Mouse (Mus musculus): ENCODE results near the gene Nkx1-2. TPM values are rescaled to one million over a fixed set of nuclear protein-coding genes. Genes with fewer than 3 reads are reported as not detected.
A peak's percentile ranks its signal among the peaks of the same experiment; 100 is the strongest.

Gene Nkx1-2
- polyA plus RNA-seq, 1 experiment from 2014 or later, result not detected

GRCm38 (mm10) chr7:132595787-132596186 lies 3.6 kb downstream of the Nkx1-2 start:
- no peaks in the 10 kb centered on the region for H3K36me3 ChIP-seq (ENCODE audit: control insufficient read depth, insufficient read depth, low read length)
- no peak overlapping the region for H3K4me3 ChIP-seq (ENCODE audit: low read length)
- 91% methylated on average over 3 of the region's 3 CpGs for WGBS
- H3K4me2 ChIP-seq (replicated peaks; ENCODE audit: low read depth, low read length), result no peak overlapping the region
- no peak overlapping the region for H3K27ac ChIP-seq (ENCODE audit: low read depth, low read length)
- H3K9me3 ChIP-seq (ENCODE audit: control insufficient read depth, low read length), result no peaks in the 10 kb centered on the region
- no peak overlapping the region for H3K9ac ChIP-seq (ENCODE audit: low read depth, low read length)
- ATAC-seq (ENCODE audit: low FRiP score, low TSS enrichment), result no peak
- peaks cover 15% of the 10 kb centered on the region for H3K4me1 ChIP-seq (ENCODE audit: control insufficient read depth, insufficient read depth, low read length)
- peaks cover 53% of the 10 kb centered on the region for H3K27me3 ChIP-seq (ENCODE audit: control insufficient read depth, insufficient read depth, low read length)

GRCm38 (mm10) chr7:132594325-132594724 lies 5.1 kb downstream of the Nkx1-2 start:
- H3K36me3 ChIP-seq (ENCODE audit: control insufficient read depth, insufficient read depth, low read length), result no peaks in the 10 kb centered on the region
- ATAC-seq (ENCODE audit: low FRiP score, low TSS enrichment), result no peak
- no peak overlapping the region for H3K4me2 ChIP-seq (replicated peaks; ENCODE audit: low read depth, low read length)
- no peak overlapping the region for H3K9ac ChIP-seq (ENCODE audit: low read depth, low read length)
- no peak overlapping the region for H3K27ac ChIP-seq (ENCODE audit: low read depth, low read length)
- H3K4me1 ChIP-seq (ENCODE audit: control insufficient read depth, insufficient read depth, low read length), result peaks cover 7% of the 10 kb centered on the region
- H3K9me3 ChIP-seq (ENCODE audit: control insufficient read depth, low read length), result no peaks in the 10 kb centered on the region
- WGBS, result 92% methylated on average over 2 of the region's 2 CpGs
- H3K4me3 ChIP-seq (ENCODE audit: low read length), result no peak overlapping the region
- peaks cover 38% of the 10 kb centered on the region for H3K27me3 ChIP-seq (ENCODE audit: control insufficient read depth, insufficient read depth, low read length)

- ATAC-seq (ENCODE audit: low FRiP score, low TSS enrichment), result no peak
- no peak overlapping the region for H3K27ac ChIP-seq (ENCODE audit: low read depth, low read length)
- no peak overlapping the region for H3K4me3 ChIP-seq (ENCODE audit: low read length)
- H3K27me3 ChIP-seq (ENCODE audit: control insufficient read depth, insufficient read depth, low read length), result peaks cover 32% of the 10 kb centered on the region
- H3K9ac ChIP-seq (ENCODE audit: low read depth, low read length), result no peak overlapping the region
- WGBS, result 68% methylated on average over 2 of the region's 2 CpGs
- H3K4me2 ChIP-seq (replicated peaks; ENCODE audit: low read depth, low read length), result no peak overlapping the region
- peaks cover 5% of the 10 kb centered on the region; the same call in 1 of the 2 replicates for H3K4me1 ChIP-seq (ENCODE audit: control insufficient read depth, insufficient read depth, low read length)
- H3K36me3 ChIP-seq (ENCODE audit: control insufficient read depth, insufficient read depth, low read length), result no peaks in the 10 kb centered on the region
- H3K9me3 ChIP-seq (ENCODE audit: control insufficient read depth, low read length), result no peaks in the 10 kb centered on the region
These were observed 5.7 kb downstream of the Nkx1-2 start for GRCm38 (mm10) chr7:132593762-132594161.

- Histone ChIP-seq H3K9ac (ENCODE audit: low read depth, low read length) (no peak overlapping the region), H3K9me3 (ENCODE audit: control insufficient read depth, low read length) (no peaks in the 10 kb centered on the region), H3K36me3 (ENCODE audit: control insufficient read depth, insufficient read depth, low read length) (no peaks in the 10 kb centered on the region), H3K27ac (ENCODE audit: low read depth, low read length) (no peak overlapping the region), H3K4me1 (ENCODE audit: control insufficient read depth, insufficient read depth, low read length) (no peaks in the 10 kb centered on the region), H3K4me2 (replicated peaks; ENCODE audit: low read depth, low read length) (no peak overlapping the region), H3K4me3 (ENCODE audit: low read length) (no peak overlapping the region), H3K27me3 (ENCODE audit: control insufficient read depth, insufficient read depth, low read length) (no peaks in the 10 kb centered on the region)
- ATAC-seq (ENCODE audit: low FRiP score, low TSS enrichment), result no peak
- 62% methylated on average over 5 of the region's 5 CpGs for WGBS
These were observed 9.8 kb downstream of the Nkx1-2 start for GRCm38 (mm10) chr7:132589610-132590009.

- Histone ChIP-seq H3K4me1 (ENCODE audit: control insufficient read depth, insufficient read depth, low read length) (no peaks in the 10 kb centered on the region), H3K27ac (ENCODE audit: low read depth, low read length) (no peak overlapping the region), H3K4me3 (ENCODE audit: low read length) (no peak overlapping the region), H3K27me3 (ENCODE audit: control insufficient read depth, insufficient read depth, low read length) (no peaks in the 10 kb centered on the region), H3K9me3 (ENCODE audit: control insufficient read depth, low read length) (no peaks in the 10 kb centered on the region), H3K4me2 (replicated peaks; ENCODE audit: low read depth, low read length) (no peak overlapping the region), H3K9ac (ENCODE audit: low read depth, low read length) (no peak overlapping the region), H3K36me3 (ENCODE audit: control insufficient read depth, insufficient read depth, low read length) (no peaks in the 10 kb centered on the region)
- 70% methylated on average over 5 of the region's 5 CpGs for WGBS
- no peak for ATAC-seq (ENCODE audit: low FRiP score, low TSS enrichment)
These were observed 12.3 kb downstream of the Nkx1-2 start for GRCm38 (mm10) chr7:132587167-132587566.

GRCm38 (mm10) chr7:132585695-132586491 lies 13.5 kb downstream of the Nkx1-2 start:
- Histone ChIP-seq H3K4me3 (ENCODE audit: low read length) (no peak overlapping the region), H3K27me3 (ENCODE audit: control insufficient read depth, insufficient read depth, low read length) (no peaks in the 10 kb centered on the region), H3K4me2 (replicated peaks; ENCODE audit: low read depth, low read length) (no peak overlapping the region), H3K9ac (ENCODE audit: low read depth, low read length) (no peak overlapping the region), H3K36me3 (ENCODE audit: control insufficient read depth, insufficient read depth, low read length) (no peaks in the 10 kb centered on the region), H3K27ac (ENCODE audit: low read depth, low read length) (no peak overlapping the region), H3K9me3 (ENCODE audit: control insufficient read depth, low read length) (no peaks in the 10 kb centered on the region), H3K4me1 (ENCODE audit: control insufficient read depth, insufficient read depth, low read length) (no peaks in the 10 kb centered on the region)
- 61% methylated on average over 3 of the region's 3 CpGs for WGBS
- no peak for ATAC-seq (ENCODE audit: low FRiP score, low TSS enrichment)

- Histone ChIP-seq H3K9me3 (ENCODE audit: control insufficient read depth, low read length) (no peaks in the 10 kb centered on the region), H3K4me3 (ENCODE audit: low read length) (no peak overlapping the region), H3K4me1 (ENCODE audit: control insufficient read depth, insufficient read depth, low read length) (peaks cover 3% of the 10 kb centered on the region; the same call in 1 of the 2 replicates), H3K27me3 (ENCODE audit: control insufficient read depth, insufficient read depth, low read length) (no peaks in the 10 kb centered on the region), H3K27ac (ENCODE audit: low read depth, low read length) (no peak overlapping the region), H3K4me2 (replicated peaks; ENCODE audit: low read depth, low read length) (no peak overlapping the region), H3K36me3 (ENCODE audit: control insufficient read depth, insufficient read depth, low read length) (no peaks in the 10 kb centered on the region), H3K9ac (ENCODE audit: low read depth, low read length) (no peak overlapping the region)
- 97% methylated on average over 2 of the region's 2 CpGs for WGBS
- ATAC-seq (ENCODE audit: low FRiP score, low TSS enrichment), result no peak
These were observed 18.0 kb downstream of the Nkx1-2 start for GRCm38 (mm10) chr7:132581441-132581840.

- no peak overlapping the region for H3K27ac ChIP-seq (ENCODE audit: low read depth, low read length)
- H3K9ac ChIP-seq (ENCODE audit: low read depth, low read length), result no peak overlapping the region
- 76% methylated on average over 6 of the region's 6 CpGs for WGBS
- H3K4me3 ChIP-seq (ENCODE audit: low read length), result no peak overlapping the region
- no peak for ATAC-seq (ENCODE audit: low FRiP score, low TSS enrichment)
- no peak overlapping the region for H3K4me2 ChIP-seq (replicated peaks; ENCODE audit: low read depth, low read length)
- no peaks in the 10 kb centered on the region for H3K9me3 ChIP-seq (ENCODE audit: control insufficient read depth, low read length)
- H3K36me3 ChIP-seq (ENCODE audit: control insufficient read depth, insufficient read depth, low read length), result no peaks in the 10 kb centered on the region
- peaks cover 3% of the 10 kb centered on the region; the same call in 1 of the 2 replicates for H3K4me1 ChIP-seq (ENCODE audit: control insufficient read depth, insufficient read depth, low read length)
- no peaks in the 10 kb centered on the region for H3K27me3 ChIP-seq (ENCODE audit: control insufficient read depth, insufficient read depth, low read length)
These were observed 18.9 kb downstream of the Nkx1-2 start for GRCm38 (mm10) chr7:132580511-132580910.

- Histone ChIP-seq H3K4me3 (ENCODE audit: low read length) (peak overlapping the region; percentile 72; the same call in 1 of the 2 replicates), H3K9me3 (ENCODE audit: control insufficient read depth, low read length) (no peaks in the 10 kb centered on the region), H3K4me2 (replicated peaks; ENCODE audit: low read depth, low read length) (no peak overlapping the region; the same call in 1 of the 2 replicates), H3K27ac (ENCODE audit: low read depth, low read length) (no peak overlapping the region), H3K36me3 (ENCODE audit: control insufficient read depth, insufficient read depth, low read length) (no peaks in the 10 kb centered on the region), H3K9ac (ENCODE audit: low read depth, low read length) (no peak overlapping the region), H3K27me3 (ENCODE audit: control insufficient read depth, insufficient read depth, low read length) (no peaks in the 10 kb centered on the region), H3K4me1 (ENCODE audit: control insufficient read depth, insufficient read depth, low read length) (peaks cover 18% of the 10 kb centered on the region)
- WGBS, result 66% methylated on average over 4 of the region's 4 CpGs
- no peak for ATAC-seq (ENCODE audit: low FRiP score, low TSS enrichment)
These were observed 22.5 kb downstream of the Nkx1-2 start for GRCm38 (mm10) chr7:132576891-132577290.

Data from kidney, embryonic 14.5 days (tissue).